ENCODE assay signal across 8 mouse cellular contexts in the genomic region with DNA sequence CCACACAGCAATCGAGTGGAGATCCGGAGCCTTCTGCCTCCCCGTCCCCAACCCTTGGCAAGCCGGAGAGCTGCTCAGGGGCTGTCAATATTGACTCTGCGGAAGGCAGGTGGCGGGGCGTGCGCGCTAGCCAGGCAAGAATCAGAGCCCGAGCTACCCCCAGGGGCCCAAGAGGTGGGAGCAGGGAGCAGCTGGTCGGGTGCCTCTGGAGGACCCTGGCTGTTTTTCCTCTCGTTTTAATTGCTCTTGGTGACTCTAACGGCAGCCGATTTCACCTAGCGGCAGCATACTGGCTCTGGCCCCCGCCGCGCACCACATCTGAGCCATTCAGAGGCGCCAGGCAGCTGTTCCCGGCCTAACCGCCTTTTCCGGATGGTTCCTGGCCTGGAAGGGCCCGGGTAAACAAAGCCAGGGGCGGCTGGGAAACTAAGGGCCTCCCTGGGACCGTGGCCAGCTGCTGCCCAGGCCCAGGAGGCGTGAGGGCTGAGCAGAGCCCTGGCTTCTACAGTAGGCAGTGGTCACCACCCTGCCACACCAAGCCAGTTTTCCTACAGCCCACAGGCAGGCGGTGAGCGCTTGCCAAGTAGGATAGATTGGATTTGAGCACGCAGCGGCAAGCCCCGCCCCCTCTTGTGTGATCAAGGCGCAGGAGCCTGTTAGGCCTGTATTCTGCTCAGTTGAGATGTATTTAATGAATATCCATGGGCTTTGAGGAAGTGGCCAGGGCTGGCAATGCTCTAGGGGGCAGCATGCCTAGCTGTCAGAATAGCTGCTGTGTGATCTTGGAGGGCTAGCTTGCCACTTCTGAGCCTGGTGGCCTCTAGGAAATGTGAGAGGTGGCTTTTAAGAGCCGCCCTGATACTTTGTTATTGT.
DNase-seq lines count a peak whose midpoint lies in the region; ATAC-seq and TF ChIP-seq lines count a peak whose summit lies in the region.

No protein-coding gene starts in this region.

- 6% methylated on average over 33 of the region's 33 CpGs for WGBS in intestine, embryonic 16.5 days
- WGBS in limb, embryonic 14.5 days, result 2% methylated on average over 33 of the region's 33 CpGs
- 3% methylated on average over 33 of the region's 33 CpGs for WGBS in midbrain, embryonic 14.5 days
- WGBS in stomach, embryonic 16.5 days, result 5% methylated on average over 33 of the region's 33 CpGs

- peak overlapping the region; percentile 87 for H3K27ac ChIP-seq in intestine, embryonic 16.5 days (ENCODE audit: low read length)
- peak overlapping the region; percentile 79 for H3K27ac ChIP-seq in limb, embryonic 14.5 days (replicated peaks; ENCODE audit: low read depth, low read length)
- H3K27ac ChIP-seq in midbrain, embryonic 14.5 days (replicated peaks; ENCODE audit: low read depth, low read length), result peak overlapping the region; percentile 96
- H3K27ac ChIP-seq in stomach, embryonic 16.5 days (ENCODE audit: low read length), result peak overlapping the region; percentile 98

- TF ChIP-seq POLR2A in limb, embryonic 14.5 days (IDR thresholded peaks at IDR 0.05; ENCODE audit: borderline replicate concordance, extremely low read depth, insufficient read depth, insufficient read length), result no peak

- H3K4me3 ChIP-seq in intestine, embryonic 16.5 days (ENCODE audit: low read length), result peak overlapping the region; percentile 4
- H3K4me3 ChIP-seq in limb, embryonic 14.5 days (replicated peaks; ENCODE audit: low read length), result peak overlapping the region; percentile 5; the same call in 1 of the 2 replicates
- no peak overlapping the region for H3K4me3 ChIP-seq in midbrain, embryonic 14.5 days (replicated peaks; ENCODE audit: low read depth, low read length)
- peak overlapping the region; percentile 17 for H3K4me3 ChIP-seq in stomach, embryonic 16.5 days (replicated peaks; ENCODE audit: low read length)

- no peaks in the 10 kb centered on the region for H3K9me3 ChIP-seq in intestine, embryonic 16.5 days (ENCODE audit: control insufficient read depth, low read length)
- H3K9me3 ChIP-seq in limb, embryonic 14.5 days (ENCODE audit: control insufficient read depth, low read length), result no peaks in the 10 kb centered on the region
- H3K9me3 ChIP-seq in midbrain, embryonic 14.5 days (ENCODE audit: control insufficient read depth, low read length), result no peaks in the 10 kb centered on the region
- H3K9me3 ChIP-seq in stomach, embryonic 16.5 days (replicated peaks; ENCODE audit: control insufficient read depth, low read length), result no peaks in the 10 kb centered on the region

- peaks cover 48% of the 10 kb centered on the region for H3K4me1 ChIP-seq in intestine, embryonic 16.5 days (ENCODE audit: control insufficient read depth, insufficient read depth, low read length)
- peaks cover 47% of the 10 kb centered on the region for H3K4me1 ChIP-seq in limb, embryonic 14.5 days (ENCODE audit: control insufficient read depth, insufficient read depth, low read length)
- H3K4me1 ChIP-seq in midbrain, embryonic 14.5 days (ENCODE audit: control insufficient read depth, insufficient read depth, low read length), result peaks cover 70% of the 10 kb centered on the region
- H3K4me1 ChIP-seq in stomach, embryonic 16.5 days (ENCODE audit: control insufficient read depth, insufficient read depth, low read length), result peaks cover 57% of the 10 kb centered on the region

- peak; percentile 22 for DNase-seq in CD4-positive, CD25-positive, alpha-beta regulatory T cell, adult 2 months (ENCODE audit: low read depth, low spot score)
- peak; percentile 88 for DNase-seq in embryo, embryonic 11 days
- peak; percentile 89 for DNase-seq in gonadal fat pad, adult 2 months (ENCODE audit: low read depth)
- peak; percentile 83 for DNase-seq in limb, embryonic 14.5 days (ENCODE audit: low spot score)
- DNase-seq in midbrain, embryonic 14.5 days, result peak; percentile 91

- peak overlapping the region; percentile 46 for H3K4me2 ChIP-seq in intestine, embryonic 16.5 days (ENCODE audit: low read depth, low read length)
- peak overlapping the region; percentile 41 for H3K4me2 ChIP-seq in limb, embryonic 14.5 days (replicated peaks; ENCODE audit: low read depth, low read length, severe bottlenecking)
- peak overlapping the region; percentile 40 for H3K4me2 ChIP-seq in midbrain, embryonic 14.5 days (ENCODE audit: low read length)
- H3K4me2 ChIP-seq in stomach, embryonic 16.5 days (ENCODE audit: low read depth, low read length), result peak overlapping the region; percentile 47

- H3K27me3 ChIP-seq in intestine, embryonic 16.5 days (replicated peaks; ENCODE audit: control insufficient read depth, insufficient read depth, low read length), result no peaks in the 10 kb centered on the region
- no peaks in the 10 kb centered on the region for H3K27me3 ChIP-seq in limb, embryonic 14.5 days (ENCODE audit: control insufficient read depth, insufficient read depth, low read length)
- no peaks in the 10 kb centered on the region for H3K27me3 ChIP-seq in midbrain, embryonic 14.5 days (ENCODE audit: control insufficient read depth, insufficient read depth, low read length)
- no peaks in the 10 kb centered on the region for H3K27me3 ChIP-seq in stomach, embryonic 16.5 days (ENCODE audit: control insufficient read depth, insufficient read depth, low read length)

- no peak for ATAC-seq in CD4-positive, CD25-positive, alpha-beta regulatory T cell, adult 4 months
- ATAC-seq in intestine, embryonic 16.5 days, result peak; percentile 88
- peak; percentile 85 for ATAC-seq in limb, embryonic 14.5 days (ENCODE audit: low FRiP score, low read depth)
- peak; percentile 81 for ATAC-seq in midbrain, embryonic 14.5 days (ENCODE audit: low FRiP score, low TSS enrichment)
- ATAC-seq in stomach, embryonic 16.5 days (ENCODE audit: insufficient read depth, low FRiP score), result peak; percentile 89

- peak overlapping the region; percentile 50 for H3K9ac ChIP-seq in intestine, embryonic 16.5 days (ENCODE audit: low read depth, low read length)
- H3K9ac ChIP-seq in limb, embryonic 14.5 days (ENCODE audit: low read depth, low read length, severe bottlenecking), result 0 out of 2 replicates have a peak overlapping the region, but pooled peaks have one; percentile 3
- peak overlapping the region; percentile 39 for H3K9ac ChIP-seq in midbrain, embryonic 14.5 days (replicated peaks; ENCODE audit: low read length)
- H3K9ac ChIP-seq in stomach, embryonic 16.5 days (ENCODE audit: low read length), result peak overlapping the region; percentile 68

- H3K36me3 ChIP-seq in intestine, embryonic 16.5 days (ENCODE audit: control insufficient read depth, insufficient read depth, low read length), result no peaks in the 10 kb centered on the region
- no peaks in the 10 kb centered on the region for H3K36me3 ChIP-seq in limb, embryonic 14.5 days (ENCODE audit: control insufficient read depth, insufficient read depth, low read length)
- no peaks in the 10 kb centered on the region for H3K36me3 ChIP-seq in midbrain, embryonic 14.5 days (ENCODE audit: control insufficient read depth, insufficient read depth, low read length)
- H3K36me3 ChIP-seq in stomach, embryonic 16.5 days (ENCODE audit: control insufficient read depth, insufficient read depth, low read length), result no peaks in the 10 kb centered on the region

Comparison
In these comparisons a context has a peak if more than half of its experiments do, and no peak if none do; other contexts are left out.
1. DNase-seq: peak in every context shown above with its lines; median percentile 91 in midbrain, embryonic 14.5 days; 89 in gonadal fat pad, adult 2 months; 88 in embryo, embryonic 11 days; 83 in limb, embryonic 14.5 days; 22 in CD4-positive, CD25-positive, alpha-beta regulatory T cell, adult 2 months.
2. H3K9ac ChIP-seq: peak in every context shown above with its lines; median percentile 68 in stomach, embryonic 16.5 days; 50 in intestine, embryonic 16.5 days; 39 in midbrain, embryonic 14.5 days; 3 in limb, embryonic 14.5 days.